8 mouse cellular contexts compared by ENCODE assay signal in genomic region chr11:78031947-78032808, GRCm38 (mm10). TPM values are rescaled to one million over a fixed set of nuclear protein-coding genes. Genes with fewer than 3 reads are reported as not detected.
DNase-seq lines count a peak whose midpoint lies in the region; ATAC-seq lines count a peak whose summit lies in the region.

Gene Dhrs13 (plus strand): TSS chr11:78032280.

- peaks cover 17% of the 10 kb centered on the region for H3K4me1 ChIP-seq in hindbrain, embryonic 12.5 days

- peak within 1 kb of the TSS; percentile 85 for H3K9ac ChIP-seq in hindbrain, embryonic 12.5 days

- DNase-seq in MN1 (ENCODE audit: low spot score): peak; percentile 97
- DNase-seq in cerebellum, adult 9-10 months: peak; percentile 94
- peak; percentile 85 to 93 for DNase-seq in frontal cortex, adult 2 months (ENCODE audit: extremely low spot score in 1 of 2, low spot score in 1 of 2)
- DNase-seq in layer of hippocampus, postnatal 14 days (ENCODE audit: low spot score in 2 of 2): peak; percentile 89
- DNase-seq in lung, postnatal 14 days: peak; percentile 96
- peak; percentile 77 for DNase-seq in retina, adult 2 months (ENCODE audit: low read depth, low spot score)
- peak; percentile 93 to 94 for DNase-seq in thymus, postnatal 36 days

- H3K27ac ChIP-seq in hindbrain, embryonic 12.5 days: peak within 1 kb of the TSS; percentile 96

- no peaks in the 10 kb centered on the region for H3K27me3 ChIP-seq in hindbrain, embryonic 12.5 days

- H3K4me2 ChIP-seq in hindbrain, embryonic 12.5 days (replicated peaks): peak within 1 kb of the TSS; percentile 85

- H3K4me3 ChIP-seq in hindbrain, embryonic 12.5 days: peak within 1 kb of the TSS; percentile 73

- WGBS in hindbrain, embryonic 12.5 days: under 1% methylated on average over 93 of the region's 96 CpGs

- ATAC-seq in hindbrain, embryonic 12.5 days (ENCODE audit: low FRiP score): peak; percentile 91

- H3K9me3 ChIP-seq in hindbrain, embryonic 12.5 days (replicated peaks): no peaks in the 10 kb centered on the region

- H3K36me3 ChIP-seq in hindbrain, embryonic 12.5 days: peaks cover 32% of the 10 kb centered on the region

RNA-seq across cellular contexts. Expression of gene Dhrs13, which starts in this region (rescaled TPM):
- 8.8 and 11.5 TPM in 2 replicates for polyA plus RNA-seq in frontal cortex, adult 2 months (2012; rRNA removed)
- 24.2 and 24.8 TPM in 2 replicates for polyA plus RNA-seq in hindbrain, embryonic 12.5 days (2016; fragmentation: Nextera tagmentation; extraction: Ambion mirVana)
- total RNA-seq in layer of hippocampus, postnatal 14 days (2021): 10 to 100 TPM; 11.2 to 11.3 TPM

Comparison
In these comparisons a context has a peak if more than half of its experiments do, and no peak if none do; other contexts are left out.
1. Peak in every context shown above with its lines: DNase-seq, ATAC-seq, H3K4me3 ChIP-seq and H3K27ac ChIP-seq.